Mouse (Mus musculus) natural killer cell, adult 2 months (primary cell): Measurements from ENCODE around the gene Shank2.

ENCODE experiments used
- DNase-seq, 2 experiments: peaks; one replicate each; pipeline ENCODE4 v3.0.0; 2022; ENCODE audit warnings: low spot score in 2 of 2

Shank2 gene

GRCm38 (mm10) chr7:144268778-144269177 is 267.1 kb downstream of the Shank2 start:
- DNase-seq = no peak

GRCm38 (mm10) chr7:144271074-144271473 is 269.3 kb downstream of the Shank2 start:
- no peak for DNase-seq

GRCm38 (mm10) chr7:144278703-144279102 is 277.0 kb downstream of the Shank2 start:
- no peak for DNase-seq

- DNase-seq = no peak
Measured at GRCm38 (mm10) chr7:144283701-144284100, 282.0 kb downstream of the Shank2 start.

- DNase-seq = no peak
Measured at GRCm38 (mm10) chr7:144284241-144285065, 282.7 kb downstream of the Shank2 start.

GRCm38 (mm10) chr7:144285066-144285633 is 283.4 kb downstream of the Shank2 start:
- DNase-seq = no peak

GRCm38 (mm10) chr7:144285912-144286311 is 284.2 kb downstream of the Shank2 start:
- no peak for DNase-seq

- DNase-seq = no peak
Measured at GRCm38 (mm10) chr7:144287991-144288390, 286.3 kb downstream of the Shank2 start.

GRCm38 (mm10) chr7:144291478-144291877 is 289.8 kb downstream of the Shank2 start:
- no peak for DNase-seq

GRCm38 (mm10) chr7:144293611-144294010 is 291.9 kb downstream of the Shank2 start:
- no peak for DNase-seq

GRCm38 (mm10) chr7:144294239-144295200 is 292.8 kb downstream of the Shank2 start:
- DNase-seq = no peak

- DNase-seq = no peak
Measured at GRCm38 (mm10) chr7:144299351-144299750, 297.6 kb downstream of the Shank2 start.

- DNase-seq = no peak
Measured at GRCm38 (mm10) chr7:144301646-144302045, 299.9 kb downstream of the Shank2 start.

- no peak for DNase-seq
Measured at GRCm38 (mm10) chr7:144302498-144302897, 300.8 kb downstream of the Shank2 start.

GRCm38 (mm10) chr7:144307853-144308409 is 306.2 kb downstream of the Shank2 start:
- DNase-seq = no peak

GRCm38 (mm10) chr7:144314438-144315105 is 312.8 kb downstream of the Shank2 start:
- DNase-seq = no peak

GRCm38 (mm10) chr7:144316224-144316623 is 314.5 kb downstream of the Shank2 start:
- no peak for DNase-seq

GRCm38 (mm10) chr7:144316797-144317196 is 315.1 kb downstream of the Shank2 start:
- DNase-seq = no peak

GRCm38 (mm10) chr7:144324077-144324476 is 322.3 kb downstream of the Shank2 start:
- DNase-seq = no peak

- no peak for DNase-seq
Measured at GRCm38 (mm10) chr7:144324861-144325260, 323.1 kb downstream of the Shank2 start.

- DNase-seq = no peak
Measured at GRCm38 (mm10) chr7:144325603-144326002, 323.9 kb downstream of the Shank2 start.
